Mouse (Mus musculus) erythroblast, embryonic 14.5 days (primary cell): ENCODE results near the gene Rab22a.

Experiments
- GATA1 ChIP-seq: IDR thresholded peaks from 2 replicates; pipeline ENCODE4 v1.6.1; 2012; ENCODE audit warnings: low read length, inconsistent platforms, mixed read lengths
- TAL1 ChIP-seq: IDR thresholded peaks from 3 replicates; pipeline ENCODE4 v1.6.1; 2012; ENCODE audit warnings: low read length, inconsistent platforms, mixed read lengths

DNA sequence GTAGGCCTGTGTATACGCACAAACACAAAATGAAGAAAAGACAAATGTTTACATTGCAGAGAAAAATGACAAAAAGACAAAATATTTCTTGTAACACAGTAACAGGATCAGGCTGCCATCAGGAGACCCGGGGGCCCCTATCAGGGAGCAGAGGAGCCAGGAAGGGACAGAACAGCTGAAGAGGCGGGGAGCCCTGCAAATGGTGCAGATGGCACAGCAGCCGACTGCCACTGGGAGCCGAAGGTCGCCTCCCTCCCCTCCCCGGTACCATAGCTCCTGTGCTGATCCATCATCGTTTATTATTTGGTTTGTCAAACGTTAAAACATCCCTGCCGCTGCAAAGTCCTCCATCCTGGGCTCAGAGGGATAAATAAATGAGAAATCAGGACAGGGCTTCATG lies 53.1 kb downstream of the Rab22a start:
- TF ChIP-seq GATA1 (no peak), TAL1 (no peak)
